Mouse (Mus musculus) neural tube, embryonic 10.5 days (tissue): ENCODE data around the gene Hspa12a.

Experiments
- DNase-seq: peaks from one replicate; pipeline ENCODE4 v3.0.0-alpha.2; 2017; ENCODE audit warnings: low spot score; ENCODE audit errors: extremely low spot score

The Hspa12a gene

GRCm38 (mm10) chr19:58942841-58943828 is at the start of gene Hspa12a, which contains the start of gene Eno4:
Gene Hspa12a (minus strand): TSS chr19:58943654.
Gene Eno4 (plus strand): TSS chr19:58943425.
- DNase-seq = peak; percentile 97

GRCm38 (mm10) chr19:58981571-58981970 is 38.1 kb upstream of the Hspa12a start:
- DNase-seq = no peak

- DNase-seq = no peak
Measured at GRCm38 (mm10) chr19:58980056-58980440, 36.6 kb upstream of the Hspa12a start.

GRCm38 (mm10) chr19:58979436-58980055 is 36.1 kb upstream of the Hspa12a start:
- DNase-seq = no peak

GRCm38 (mm10) chr19:58978401-58979171 is 35.1 kb upstream of the Hspa12a start:
- DNase-seq = no peak

GRCm38 (mm10) chr19:58975216-58975863 is 31.9 kb upstream of the Hspa12a start:
- DNase-seq = no peak

- DNase-seq = no peak
Measured at GRCm38 (mm10) chr19:58974126-58974525, 30.7 kb upstream of the Hspa12a start.

- no peak for DNase-seq
Measured at GRCm38 (mm10) chr19:58970826-58971225, 27.4 kb upstream of the Hspa12a start.

GRCm38 (mm10) chr19:58968731-58969506 is 25.5 kb upstream of the Hspa12a start:
- DNase-seq = peak; percentile 30

- DNase-seq = no peak
Measured at GRCm38 (mm10) chr19:58963011-58963410, 19.6 kb upstream of the Hspa12a start.

GRCm38 (mm10) chr19:58954779-58955178 is 11.3 kb upstream of the Hspa12a start:
- no peak for DNase-seq

GRCm38 (mm10) chr19:58952236-58952635 is 8.8 kb upstream of the Hspa12a start:
- DNase-seq = no peak

GRCm38 (mm10) chr19:58951521-58951920 is 8.1 kb upstream of the Hspa12a start:
- DNase-seq = no peak

- DNase-seq = no peak
Measured at GRCm38 (mm10) chr19:58945959-58946358, 2.5 kb upstream of the Hspa12a start.

GRCm38 (mm10) chr19:58933062-58933461 is 10.4 kb downstream of the Hspa12a start:
- no peak for DNase-seq

GRCm38 (mm10) chr19:58931081-58931800 is 12.2 kb downstream of the Hspa12a start:
- no peak for DNase-seq

GRCm38 (mm10) chr19:58919148-58919547 is 24.3 kb downstream of the Hspa12a start:
- no peak for DNase-seq

GRCm38 (mm10) chr19:58918597-58918996 is 24.9 kb downstream of the Hspa12a start:
- DNase-seq = no peak

- DNase-seq = no peak
Measured at GRCm38 (mm10) chr19:58913301-58913700, 30.2 kb downstream of the Hspa12a start.

- peak; percentile 85 for DNase-seq
Measured at GRCm38 (mm10) chr19:58911386-58911785, 32.1 kb downstream of the Hspa12a start.
